Mouse (Mus musculus): ENCODE results near the gene Galnt6.

GRCm38 (mm10) chr15:100737667-100738066 lies 8.5 kb upstream of the Galnt6 start:
- no peak for TF ChIP-seq GATA1 (IDR thresholded peaks at IDR 0.05; ENCODE audit: low read length)
- TF ChIP-seq TAL1 (IDR thresholded peaks at IDR 0.05; ENCODE audit: low read length), result no peak

All from erythroblast, embryonic 14.5 days (primary cell).